Mouse (Mus musculus) left cerebral cortex, postnatal 14 days (tissue): Measurements from ENCODE around the gene Kcnv2. TPM values are rescaled to one million over a fixed set of nuclear protein-coding genes. Genes with fewer than 3 reads are reported as not detected.

Source experiments
- DNase-seq, 2 experiments: peaks; one replicate each; pipeline ENCODE4 v3.0.0; 2021 to 2022; ENCODE audit warnings: low spot score in 2 of 2, mixed read lengths in 1 of 2
- intact Hi-C: fragments of 180-260 bp; cut with DNase I; formaldehyde crosslinking; loops from one replicate; pipeline ENCODE4 v1.15.1; 2025
- long read RNA-seq, 2 experiments: library from polyadenylated mRNA; stranded (forward); transcript quantifications; one replicate each; pipeline ENCODE4 v2.0.0; 2021
- total RNA-seq, 2 experiments: library from RNA; stranded (reverse); gene quantifications; 2 replicates each; pipeline ENCODE4 v1.2.3; 2021

The Kcnv2 gene
- total RNA-seq = under 1 TPM in 1 of 2 experiments, not detected in 1; 0.08 TPM
- long read RNA-seq, experiment 1 = 0 reads
- long read RNA-seq, experiment 2 = 0 reads

DNA sequence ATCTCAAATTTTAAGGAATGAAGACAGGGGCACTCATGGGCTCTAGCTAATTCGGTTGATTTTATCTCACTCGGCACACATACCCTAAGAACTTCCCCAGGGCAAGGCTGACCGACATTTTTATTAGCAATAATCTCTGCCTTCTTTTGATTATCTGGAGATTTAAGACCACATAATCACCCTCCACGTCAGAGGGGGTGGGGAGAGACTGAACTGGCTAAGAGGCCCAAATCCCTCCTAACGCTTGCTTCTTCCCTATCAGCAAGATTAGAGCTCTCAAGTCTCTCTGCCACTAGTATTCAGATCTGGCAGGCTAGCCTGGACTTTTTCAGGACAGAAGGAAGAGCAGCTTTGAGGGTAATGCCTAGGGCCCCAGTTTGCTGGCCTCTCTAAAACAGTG lies at the start of gene Kcnv2:
Gene Kcnv2 (plus strand): TSS at position 308 of the 400 bp plus-strand sequence.
- DNase-seq = no peak
- intact Hi-C loops = no loop called here

DNA sequence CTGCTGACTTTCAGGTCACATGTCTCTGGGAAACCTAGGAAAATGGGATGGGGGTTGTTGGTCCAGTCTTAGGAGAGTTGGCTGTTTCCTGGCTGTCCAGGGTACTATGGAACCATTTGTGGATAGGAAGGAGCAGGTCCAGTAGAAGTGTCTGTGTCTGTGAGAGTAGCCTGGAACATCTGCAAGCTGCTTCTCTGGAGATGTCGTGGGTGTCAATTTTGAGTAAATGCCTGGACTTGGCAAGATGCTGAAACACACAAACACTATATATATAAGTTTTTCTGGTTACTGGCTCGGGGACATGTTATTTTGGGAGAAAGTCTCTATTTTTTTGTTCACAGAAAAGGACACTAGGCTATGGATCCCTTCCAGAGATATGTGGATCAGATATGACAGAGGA lies 49.0 kb upstream of the Kcnv2 start:
- intact Hi-C loops = no loop called here
- DNase-seq = peak in 1 of 2 experiments; percentile 35

DNA sequence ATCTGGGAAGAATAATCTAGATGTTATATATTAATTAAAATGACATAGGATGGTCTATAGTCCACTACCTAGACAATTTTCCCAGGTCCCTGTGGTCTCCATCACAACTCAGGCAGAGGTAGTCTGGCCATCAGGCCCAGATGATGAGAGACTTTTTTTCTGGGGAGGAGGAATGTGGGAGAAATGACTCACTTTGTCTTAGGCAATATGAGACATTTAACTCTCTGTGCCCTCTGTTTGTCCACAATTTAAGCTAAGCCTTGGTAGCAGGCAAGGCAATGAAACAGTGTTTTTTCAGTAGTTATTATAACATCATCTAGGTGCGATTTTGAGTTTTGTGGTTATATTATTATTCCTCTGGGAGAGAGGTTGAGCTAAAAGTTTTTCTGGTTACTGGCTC lies 48.0 kb upstream of the Kcnv2 start:
- intact Hi-C loops = no loop called here
- DNase-seq = no peak

DNA sequence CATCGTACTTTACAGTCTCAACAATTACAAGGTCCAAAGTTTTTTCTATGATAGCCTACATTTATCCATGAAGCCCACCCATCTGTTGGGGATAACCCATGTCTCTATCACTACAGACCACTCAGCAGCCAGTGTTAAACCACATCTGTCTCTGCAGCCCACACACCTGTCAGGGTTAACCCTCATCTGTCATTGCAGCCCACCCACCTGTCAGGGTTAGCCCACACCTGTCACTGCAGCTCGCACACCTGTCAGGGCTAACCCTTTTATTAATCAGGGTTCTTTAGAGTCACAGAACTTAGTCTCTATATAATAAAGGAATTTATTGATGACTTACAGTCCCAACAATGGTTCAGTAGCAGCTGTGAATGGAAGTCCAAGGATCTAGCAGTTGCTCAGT lies 43.2 kb upstream of the Kcnv2 start:
- no peak for DNase-seq
- intact Hi-C loops = no loop called here

DNA sequence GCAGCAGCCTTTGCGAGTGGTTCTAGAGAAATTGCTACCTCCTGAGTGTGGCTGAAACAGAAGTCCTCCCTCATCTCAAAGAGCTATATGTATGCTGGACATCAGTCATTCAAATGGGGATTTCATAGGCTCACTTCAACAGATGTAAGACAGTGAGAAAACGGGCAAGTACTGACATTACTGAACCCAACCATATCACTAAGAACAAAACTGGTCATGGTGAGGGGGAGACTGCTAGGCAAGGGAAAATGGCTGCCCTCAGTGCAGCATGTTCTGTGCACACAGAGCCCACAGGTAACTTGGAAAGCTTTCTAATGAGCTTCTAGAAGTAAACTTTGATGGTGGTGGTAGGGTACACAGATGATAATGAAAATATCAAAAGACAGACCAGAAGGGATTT lies 12.3 kb upstream of the Kcnv2 start:
- intact Hi-C loops = no loop called here
- no peak for DNase-seq

DNA sequence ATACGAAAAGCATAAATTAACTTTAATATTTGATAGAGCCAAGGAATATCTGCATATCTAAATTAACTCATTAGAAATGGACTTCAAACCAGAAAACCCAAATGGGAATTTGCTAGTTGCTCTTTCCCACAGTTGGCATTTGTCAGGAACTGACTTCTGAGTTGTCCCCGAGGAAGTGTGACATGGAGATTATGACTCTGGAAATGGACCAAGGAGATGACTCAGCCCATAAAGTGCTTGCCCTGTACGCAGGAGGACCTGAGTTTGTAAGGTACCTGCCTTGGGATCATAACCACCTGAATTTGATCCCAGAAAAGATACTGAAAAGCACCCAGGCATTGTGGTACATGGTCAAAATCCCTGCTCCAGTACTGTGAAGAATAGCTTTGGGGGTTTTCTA lies 11.1 kb upstream of the Kcnv2 start:
- intact Hi-C loops = no loop called here
- no peak for DNase-seq

DNA sequence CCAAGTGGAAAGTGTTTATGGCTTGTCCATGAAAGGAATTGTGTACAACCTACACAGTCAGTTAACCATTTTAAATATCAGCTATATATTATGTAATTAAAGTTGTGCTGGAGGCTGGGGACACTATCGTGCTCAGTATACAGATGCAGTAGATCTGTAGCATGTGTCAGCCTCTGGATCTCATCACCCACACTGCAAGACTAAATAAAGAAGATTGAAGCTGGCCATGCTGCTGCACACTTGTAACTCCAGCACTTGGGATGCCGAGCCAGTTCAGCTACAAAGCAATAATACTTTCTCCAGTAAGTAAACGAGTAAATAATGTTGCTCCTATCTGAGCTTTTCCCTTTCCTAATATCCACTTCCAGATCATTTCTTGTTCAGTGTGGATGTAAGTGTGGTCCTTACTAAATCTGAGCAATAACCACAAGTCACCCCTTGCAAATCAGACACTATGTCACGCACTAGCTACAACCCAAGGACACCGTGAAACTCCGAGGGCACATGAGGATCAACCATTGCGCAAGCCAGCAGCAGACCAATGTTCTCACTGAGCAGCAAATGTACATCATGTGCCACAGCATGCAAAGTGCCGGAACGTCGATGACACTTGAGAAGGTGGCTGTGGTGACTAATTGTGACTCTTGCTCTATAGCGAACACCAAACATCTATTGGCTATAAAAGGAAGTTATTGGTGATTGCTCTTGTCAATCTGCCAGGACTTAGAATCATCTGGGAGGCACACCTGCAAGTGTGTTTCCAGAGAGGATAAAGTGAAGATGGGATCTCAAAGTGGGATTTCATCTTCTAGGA lies 9.9 kb upstream of the Kcnv2 start:
- no peak for DNase-seq
- intact Hi-C loops = no loop called here

DNA sequence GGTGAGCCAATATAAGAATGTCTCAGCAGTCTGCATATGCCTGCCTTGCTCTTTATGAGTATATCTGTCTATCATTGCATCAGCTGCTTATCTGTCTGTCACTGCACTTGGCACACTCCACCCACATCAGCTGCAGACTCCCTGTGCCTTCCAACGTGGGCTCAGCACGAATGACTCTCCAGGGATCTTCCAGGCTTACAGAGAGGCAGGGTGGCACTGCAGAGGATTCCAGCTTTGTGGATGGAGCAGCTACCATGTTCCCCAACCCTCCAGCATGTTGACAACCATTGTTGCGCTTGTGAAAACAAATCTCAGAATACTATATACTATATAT lies 9.3 kb upstream of the Kcnv2 start:
- no peak for DNase-seq
- intact Hi-C loops = no loop called here

DNA sequence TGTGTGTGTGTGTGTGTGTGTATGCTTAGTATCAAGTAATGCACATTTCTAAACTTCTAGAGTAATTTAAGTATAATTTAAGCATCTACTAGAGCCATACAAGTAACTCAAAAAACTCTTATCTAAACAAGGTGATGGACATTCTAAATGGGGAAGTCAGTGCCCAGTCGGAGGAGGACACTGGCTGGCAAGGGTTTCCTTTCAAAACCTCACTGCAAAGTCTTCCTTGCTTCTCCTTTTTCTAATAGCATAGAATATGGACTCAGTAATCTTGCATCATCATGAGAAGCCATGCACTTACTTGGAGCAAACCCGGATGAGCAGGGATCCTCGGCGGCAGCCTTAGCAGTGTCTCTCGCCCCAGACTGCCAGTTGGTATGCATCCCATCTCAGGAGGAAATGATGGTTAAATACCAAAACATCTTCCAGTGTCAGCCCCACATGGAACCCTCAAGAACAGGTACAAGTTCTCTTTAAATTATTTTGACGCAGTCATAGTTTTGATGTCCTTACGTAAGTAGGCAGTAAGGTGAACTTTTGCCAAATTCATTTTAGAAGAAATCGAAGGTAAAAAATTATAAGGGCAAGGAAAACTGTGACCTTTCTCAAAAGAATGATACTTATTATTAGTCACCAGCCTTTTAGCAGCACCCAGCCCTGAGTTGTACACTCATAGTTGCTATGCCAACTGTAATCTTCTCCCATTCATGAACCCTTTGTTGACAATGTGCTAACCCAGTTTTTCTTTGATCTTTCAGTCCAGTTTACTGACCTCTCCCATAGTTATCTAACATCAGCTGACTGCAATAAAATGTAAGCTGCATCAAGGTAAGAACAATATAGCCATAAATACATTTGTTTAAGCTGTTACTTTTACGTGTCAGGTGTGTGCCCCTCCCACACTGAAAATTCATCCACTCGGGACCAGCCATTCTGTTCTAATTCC lies 5.8 kb upstream of the Kcnv2 start:
- intact Hi-C loops = no loop called here

DNA sequence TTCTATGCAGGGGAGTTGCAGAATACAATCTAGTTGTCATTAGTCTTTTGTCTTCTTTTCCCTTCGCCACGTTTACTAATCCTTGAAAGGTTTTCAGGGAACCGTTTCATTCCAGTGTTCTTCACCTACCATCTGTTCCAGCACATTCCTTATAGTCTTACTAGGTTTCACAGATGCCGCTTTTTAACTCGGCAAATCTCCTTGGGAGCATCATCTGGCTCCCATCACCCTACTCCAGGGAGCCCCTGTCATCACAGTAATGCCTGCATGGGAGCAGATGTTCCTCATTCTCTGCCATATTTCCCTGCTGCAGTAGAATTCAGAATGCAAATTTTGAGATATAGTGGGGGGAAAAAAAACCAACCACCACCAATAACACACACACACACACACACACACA lies 5.1 kb upstream of the Kcnv2 start:
- intact Hi-C loops = no loop called here
- peak; percentile 41 to 67 for DNase-seq

More for the DNA sequence above, 5.8 kb upstream of the Kcnv2 start:
- DNase-seq = no peak

DNA sequence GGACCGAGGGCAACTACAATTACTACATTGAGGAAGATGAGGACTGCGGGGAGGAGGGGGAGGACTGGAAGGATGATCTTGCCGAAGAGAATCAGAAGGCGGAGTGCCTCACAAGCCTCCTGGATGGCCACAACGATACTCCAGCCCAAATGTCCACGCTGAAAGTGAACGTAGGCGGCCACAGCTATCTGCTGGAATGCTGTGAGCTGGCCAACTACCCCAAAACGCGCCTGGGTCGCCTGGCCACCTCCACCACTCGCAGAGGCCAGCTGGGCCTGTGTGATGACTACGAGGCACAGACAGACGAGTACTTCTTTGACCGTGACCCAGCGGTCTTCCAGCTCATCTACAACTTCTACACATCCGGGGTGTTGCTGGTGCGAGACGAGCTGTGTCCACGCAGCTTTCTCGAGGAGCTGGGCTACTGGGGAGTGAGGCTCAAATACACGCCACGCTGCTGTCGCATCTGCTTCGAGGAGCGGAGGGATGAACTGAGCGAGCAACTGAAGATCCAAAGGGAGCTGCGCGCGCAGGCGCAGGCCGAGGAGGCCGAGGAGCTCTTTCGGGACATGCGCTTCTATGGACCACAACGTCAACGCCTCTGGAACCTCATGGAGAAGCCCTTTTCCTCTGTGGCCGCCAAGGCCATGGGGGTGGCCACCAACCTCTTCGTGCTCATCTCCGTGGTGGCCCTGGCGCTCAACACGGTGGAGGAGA lies 681 bp downstream of the Kcnv2 start:
- no peak for DNase-seq
- intact Hi-C loops = no loop called here

DNA sequence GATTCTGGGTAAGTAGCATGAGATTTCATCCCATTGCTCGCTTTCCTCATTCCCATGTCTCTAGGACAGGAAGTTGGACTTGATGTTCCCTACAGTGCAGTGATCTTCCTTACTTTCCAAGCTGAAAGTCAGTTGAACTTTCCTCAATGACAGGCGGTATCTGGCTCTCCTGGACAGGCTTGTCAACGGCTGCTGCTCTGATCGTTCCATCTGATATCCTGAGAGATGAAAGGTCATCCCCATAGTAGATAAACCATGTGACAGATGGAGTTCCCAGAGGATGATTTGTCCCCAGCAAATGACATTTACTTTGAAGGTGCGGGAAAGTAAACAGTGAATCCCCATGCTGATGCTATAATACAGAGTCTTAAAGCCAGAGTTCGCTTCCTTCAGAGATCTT lies 3.2 kb downstream of the Kcnv2 start:
- intact Hi-C loops = no loop called here
- DNase-seq = no peak

DNA sequence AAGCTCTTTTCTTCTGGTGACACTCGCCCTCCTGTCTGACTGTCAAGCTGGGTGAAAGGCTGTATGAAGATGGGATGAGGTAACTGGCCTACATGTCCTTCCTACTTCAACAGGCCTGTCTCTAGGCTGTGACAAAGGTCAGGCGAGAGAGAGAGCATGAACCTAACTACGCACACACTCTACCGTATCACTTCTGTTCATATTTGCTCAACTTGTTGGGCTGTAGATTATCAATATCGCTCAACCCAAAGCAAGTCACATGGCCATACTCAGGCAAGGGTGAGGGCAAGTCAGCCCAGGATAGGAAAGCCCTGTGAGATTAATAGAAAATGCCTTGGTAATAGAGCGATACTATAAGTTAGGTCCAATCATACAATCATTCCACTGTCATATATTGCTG lies 5.2 kb downstream of the Kcnv2 start:
- DNase-seq = no peak
- intact Hi-C loops = no loop called here

DNA sequence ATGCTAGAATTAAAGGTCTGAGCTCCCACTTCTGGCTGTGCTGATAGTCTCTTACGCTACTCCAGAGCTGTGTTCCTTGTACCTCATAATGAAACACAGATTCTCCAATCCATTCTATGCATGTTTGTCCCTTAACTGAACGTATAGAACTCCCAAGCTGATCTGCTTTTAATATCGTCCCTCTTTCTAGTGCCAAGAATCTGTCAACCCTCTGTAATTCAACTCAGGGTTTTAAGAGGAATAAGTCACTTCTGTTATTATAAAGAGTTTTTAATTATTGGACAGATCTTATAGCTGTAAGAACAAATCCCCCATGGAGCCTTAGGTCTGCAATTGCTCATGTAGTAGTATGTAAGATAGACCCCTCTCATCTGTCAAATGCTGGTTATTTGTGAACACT lies 5.8 kb downstream of the Kcnv2 start:
- intact Hi-C loops = no loop called here
- DNase-seq = no peak

DNA sequence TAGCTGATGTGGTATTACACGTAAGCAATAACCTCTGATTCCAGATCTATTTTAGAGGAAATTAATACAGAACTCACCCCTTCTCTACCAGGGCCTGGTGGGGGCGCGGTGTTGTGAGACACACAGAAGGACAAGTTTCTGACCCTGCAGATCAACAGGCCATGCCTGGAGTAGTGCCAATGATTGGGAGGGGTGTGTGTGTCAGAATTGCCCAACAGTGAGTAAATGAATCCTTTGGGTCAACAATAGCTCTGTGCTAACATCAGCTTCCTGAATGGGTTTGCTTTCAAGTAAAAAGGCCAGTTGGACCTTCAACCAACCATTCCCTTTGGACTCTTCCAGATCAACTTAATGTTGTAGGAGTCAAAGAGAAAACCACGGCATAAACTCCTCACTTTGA lies 6.3 kb downstream of the Kcnv2 start:
- intact Hi-C loops = no loop called here
- no peak for DNase-seq

DNA sequence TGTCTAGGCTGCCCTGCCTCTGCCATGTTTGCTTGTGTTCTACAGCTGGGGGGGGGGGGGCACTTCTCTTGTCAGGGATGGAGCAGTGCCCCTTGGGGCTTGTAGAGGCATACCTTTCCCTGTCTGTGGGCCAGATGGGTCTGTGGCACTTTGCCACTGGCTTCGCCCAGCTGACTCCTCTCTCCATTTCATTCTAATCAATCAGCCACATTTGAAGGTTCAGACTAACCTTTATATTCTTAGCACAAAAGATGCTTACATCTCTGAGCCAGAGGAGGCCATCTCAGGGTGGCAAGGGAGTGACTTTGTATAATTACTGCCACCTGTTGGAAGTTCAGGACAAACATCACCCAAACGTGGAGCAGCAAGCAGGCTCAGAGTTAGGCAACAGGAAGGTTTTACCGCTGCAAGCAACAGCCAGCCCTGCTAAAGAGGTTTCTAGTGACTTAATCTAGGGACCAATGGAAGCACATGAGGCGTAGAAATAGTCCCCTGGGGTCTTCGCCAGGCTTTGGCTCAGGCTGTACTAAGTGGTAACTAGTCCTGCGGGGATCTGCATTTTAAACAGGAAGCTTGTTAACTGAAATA lies 9.9 kb downstream of the Kcnv2 start:
- intact Hi-C loops = no loop called here

DNA sequence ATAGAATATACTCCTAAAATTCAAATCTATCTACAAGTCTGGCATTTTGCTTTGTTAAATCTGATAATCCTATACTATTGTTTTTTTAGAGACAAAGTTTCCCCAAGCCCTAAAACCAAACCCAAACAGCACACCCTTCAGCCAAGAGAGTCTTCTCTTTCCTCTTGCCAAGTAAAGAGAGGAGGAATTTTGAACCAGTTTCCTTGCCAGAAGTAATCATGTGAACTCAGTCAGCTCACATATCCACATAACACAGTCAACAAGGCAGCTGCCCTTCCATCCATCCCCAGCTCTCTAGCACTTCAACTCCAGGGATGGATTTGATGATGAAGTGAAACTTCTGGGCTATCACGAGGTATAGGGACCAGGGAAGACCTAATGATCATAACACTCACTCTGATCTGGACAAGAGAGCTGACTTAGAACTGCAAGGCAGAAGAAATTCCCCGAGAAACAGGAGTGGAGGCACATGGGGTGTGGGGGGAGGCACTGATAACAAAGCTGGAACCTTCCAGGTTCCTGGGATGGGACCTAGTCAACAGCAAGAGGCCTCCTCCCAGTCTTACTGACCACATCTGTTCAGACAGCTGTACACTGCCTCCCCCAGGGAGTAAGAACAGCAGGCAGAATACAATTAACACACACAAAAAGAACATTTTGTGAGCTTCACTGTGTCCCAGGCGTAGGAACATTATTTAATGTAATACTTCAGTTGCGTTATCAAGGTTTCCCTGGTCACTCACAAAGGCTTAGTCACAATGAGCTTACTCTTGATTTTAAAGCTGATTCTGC lies 13.9 kb downstream of the Kcnv2 start:
- intact Hi-C loops = no loop called here
- DNase-seq = no peak

More for the DNA sequence above, 9.9 kb downstream of the Kcnv2 start:
- no peak for DNase-seq

DNA sequence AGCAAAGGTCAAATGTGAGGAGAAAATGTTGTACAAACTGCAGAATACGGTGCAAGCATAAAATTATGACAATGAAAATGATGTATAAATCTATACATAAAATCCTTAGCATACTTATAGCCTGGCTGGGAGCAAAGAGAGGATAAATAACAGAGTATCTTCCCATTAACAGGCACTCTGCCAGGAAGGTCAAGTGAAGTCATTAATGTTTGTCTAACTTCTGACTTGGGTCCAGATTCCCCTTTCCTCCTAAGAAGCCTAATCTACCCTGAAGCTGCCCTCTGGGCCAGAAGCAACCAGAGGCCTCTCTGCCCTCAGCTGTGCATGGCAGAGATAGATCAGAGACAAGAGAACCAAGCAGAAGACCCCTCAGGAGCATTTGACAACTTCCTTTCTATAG lies 24.1 kb downstream of the Kcnv2 start:
- intact Hi-C loops = no loop called here
- DNase-seq = no peak

DNA sequence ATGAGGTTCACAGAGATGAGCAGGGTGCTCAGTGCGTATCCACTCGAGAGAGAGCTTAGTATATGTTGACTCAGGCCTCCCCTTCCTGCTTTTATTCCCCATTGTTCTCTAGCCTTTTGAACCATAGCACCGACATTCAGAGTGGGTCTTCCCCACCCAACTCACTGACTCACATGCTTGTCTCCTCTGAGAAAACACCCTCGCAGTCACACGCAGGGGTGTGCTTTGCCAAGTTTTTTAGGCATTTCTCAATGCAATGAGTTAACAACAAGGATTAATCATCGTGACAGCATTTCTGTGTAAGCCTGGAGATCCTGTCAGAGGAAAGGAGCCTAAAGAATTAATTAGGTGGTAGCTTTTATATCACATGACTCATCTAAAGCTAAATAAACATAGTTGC lies 29.3 kb downstream of the Kcnv2 start:
- DNase-seq = peak; percentile 14 to 23
- intact Hi-C loops = no loop called here
